Mouse (Mus musculus): ENCODE data around the gene Uxs1. TPM values are rescaled to one million over a fixed set of nuclear protein-coding genes. Genes with fewer than 3 reads are reported as not detected.

The Uxs1 gene
- polyA plus RNA-seq, 1 experiment from 2014 or later, result 20.2 TPM

DNA sequence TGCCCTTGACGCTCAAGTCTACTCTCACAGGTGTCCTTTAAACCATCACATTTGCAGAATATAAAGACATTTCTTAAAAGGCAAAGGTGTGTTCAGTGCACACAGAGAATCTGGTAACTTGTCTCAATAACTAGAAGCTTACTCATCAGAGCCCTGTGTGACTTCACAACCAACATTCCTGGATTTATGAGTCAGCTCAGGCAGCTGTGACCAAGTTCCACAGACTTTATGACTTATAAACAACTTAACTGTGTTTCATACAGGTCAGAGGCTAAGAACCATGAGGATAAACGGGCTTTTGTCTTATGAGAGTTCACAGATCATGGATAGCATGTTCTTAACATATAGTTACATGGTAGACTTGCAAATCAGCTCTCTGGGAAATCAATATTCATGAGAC lies 8.5 kb downstream of the Uxs1 start:
- ATAC-seq (ENCODE audit: low FRiP score, low TSS enrichment) (peak; percentile 71; the same call in 1 of the 2 replicates), DNase-seq (ENCODE audit: low spot score) (no peak)
- H3K4me1 ChIP-seq (replicated peaks; ENCODE audit: control insufficient read depth, insufficient read depth), result no peaks in the 10 kb centered on the region
- H3K9ac ChIP-seq (ENCODE audit: low read length), result no peak overlapping the region
- H3K27me3 ChIP-seq (ENCODE audit: control insufficient read depth, insufficient read depth, low read length), result no peaks in the 10 kb centered on the region
- no peak overlapping the region for H3K4me2 ChIP-seq (replicated peaks; ENCODE audit: low read depth)
- no peak overlapping the region for H3K27ac ChIP-seq (replicated peaks)
- H3K9me3 ChIP-seq (ENCODE audit: control insufficient read depth, low read length), result no peaks in the 10 kb centered on the region
- TF ChIP-seq EP300 (optimal IDR thresholded peaks at IDR 0.05) (no peak), CTCF (IDR thresholded peaks at IDR 0.05; ENCODE audit: low read depth) (no peak)
- no peak overlapping the region for H3K4me3 ChIP-seq (ENCODE audit: low read depth, low read length)
- WGBS, result 50% methylated on average over 2 of the region's 2 CpGs
- no peaks in the 10 kb centered on the region for H3K36me3 ChIP-seq (ENCODE audit: control insufficient read depth, insufficient read depth, low read length)

DNA sequence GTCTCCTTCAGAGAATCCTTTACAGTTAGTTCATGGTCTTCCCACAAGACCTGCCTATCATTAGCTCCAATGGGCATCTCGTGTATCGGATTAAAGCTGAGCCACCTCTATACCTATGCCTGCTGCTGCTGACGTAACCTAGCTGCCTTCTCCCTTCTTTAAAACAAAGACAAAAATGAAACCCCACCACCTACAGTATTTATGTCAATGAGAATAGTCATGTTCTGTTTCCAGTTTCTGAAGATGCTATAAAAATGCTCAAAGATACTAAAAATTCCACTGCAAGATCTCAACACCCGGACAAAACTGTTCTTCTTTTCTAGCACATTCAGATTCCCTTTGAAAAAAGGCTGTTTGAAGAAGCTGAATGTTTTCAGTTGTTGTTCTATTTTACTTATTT lies 9.2 kb downstream of the Uxs1 start:
- no peak for TF ChIP-seq EP300 (optimal IDR thresholded peaks at IDR 0.05)
- no peak for TF ChIP-seq CTCF (IDR thresholded peaks at IDR 0.05; ENCODE audit: low read depth)
- no peaks in the 10 kb centered on the region for H3K9me3 ChIP-seq (ENCODE audit: control insufficient read depth, low read length)
- no peaks in the 10 kb centered on the region for H3K27me3 ChIP-seq (ENCODE audit: control insufficient read depth, insufficient read depth, low read length)
- no peaks in the 10 kb centered on the region for H3K4me1 ChIP-seq (replicated peaks; ENCODE audit: control insufficient read depth, insufficient read depth)
- H3K4me3 ChIP-seq (ENCODE audit: low read depth, low read length), result no peak overlapping the region
- H3K36me3 ChIP-seq (ENCODE audit: control insufficient read depth, insufficient read depth, low read length), result no peaks in the 10 kb centered on the region
- DNase-seq (ENCODE audit: low spot score), result no peak
- H3K9ac ChIP-seq (ENCODE audit: low read length), result no peak overlapping the region
- H3K27ac ChIP-seq (replicated peaks), result no peak overlapping the region
- H3K4me2 ChIP-seq (replicated peaks; ENCODE audit: low read depth), result no peak overlapping the region
- no peak for ATAC-seq (ENCODE audit: low FRiP score, low TSS enrichment)
- WGBS, result 83% methylated on average over 4 of the region's 4 CpGs

DNA sequence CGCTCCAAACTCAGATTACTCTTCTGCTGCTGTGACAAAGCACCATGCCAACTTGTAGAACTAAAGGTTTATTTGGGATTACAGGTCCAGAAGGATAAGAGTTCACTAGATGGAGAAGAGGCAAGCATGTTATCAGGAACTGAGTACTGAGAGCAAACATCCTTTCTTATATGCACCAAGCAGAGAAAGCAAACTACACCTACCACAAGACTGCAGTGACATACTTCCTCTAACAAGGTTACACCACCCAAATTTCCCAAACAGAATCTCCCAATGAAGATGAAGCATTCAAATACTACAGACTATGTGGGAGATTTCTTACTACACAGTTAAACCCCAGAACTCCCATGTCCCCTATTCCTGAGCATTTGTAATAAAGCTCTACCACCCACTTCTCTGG lies 15.8 kb downstream of the Uxs1 start:
- no peaks in the 10 kb centered on the region for H3K4me1 ChIP-seq (replicated peaks; ENCODE audit: control insufficient read depth, insufficient read depth)
- no peak overlapping the region for H3K9ac ChIP-seq (ENCODE audit: low read length)
- H3K27me3 ChIP-seq (ENCODE audit: control insufficient read depth, insufficient read depth, low read length), result no peaks in the 10 kb centered on the region
- DNase-seq (ENCODE audit: low spot score) (no peak), ATAC-seq (ENCODE audit: low FRiP score, low TSS enrichment) (no peak)
- no peak for TF ChIP-seq CTCF (IDR thresholded peaks at IDR 0.05; ENCODE audit: low read depth)
- TF ChIP-seq EP300 (optimal IDR thresholded peaks at IDR 0.05), result no peak
- H3K36me3 ChIP-seq (ENCODE audit: control insufficient read depth, insufficient read depth, low read length), result no peaks in the 10 kb centered on the region
- no peak overlapping the region for H3K4me3 ChIP-seq (ENCODE audit: low read depth, low read length)
- H3K4me2 ChIP-seq (replicated peaks; ENCODE audit: low read depth), result no peak overlapping the region
- H3K9me3 ChIP-seq (ENCODE audit: control insufficient read depth, low read length), result no peaks in the 10 kb centered on the region
- no peak overlapping the region for H3K27ac ChIP-seq (replicated peaks)
- WGBS, result 81% methylated on average over 1 of the region's 1 CpGs

DNA sequence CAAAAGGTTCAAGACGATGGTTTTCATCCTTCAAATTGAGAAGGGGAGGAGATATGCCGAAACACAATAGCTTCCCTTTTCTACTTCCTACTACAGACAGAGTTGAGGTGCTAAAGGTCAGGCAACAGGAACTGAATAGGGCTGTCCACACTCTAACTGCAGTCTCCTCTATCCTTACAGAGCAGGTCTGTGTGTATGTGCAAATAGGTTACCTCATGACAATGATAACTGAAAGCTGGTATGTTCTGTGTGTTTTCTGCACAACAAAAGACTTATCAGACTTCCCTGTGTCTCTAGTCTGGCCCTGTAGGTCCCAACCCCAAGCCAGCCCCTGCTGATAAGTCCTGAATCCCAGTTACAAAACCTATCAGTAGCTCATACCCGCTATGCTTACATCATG lies 16.5 kb downstream of the Uxs1 start:
- ATAC-seq (ENCODE audit: low FRiP score, low TSS enrichment), result peak; percentile 49; the same call in 1 of the 2 replicates

DNA sequence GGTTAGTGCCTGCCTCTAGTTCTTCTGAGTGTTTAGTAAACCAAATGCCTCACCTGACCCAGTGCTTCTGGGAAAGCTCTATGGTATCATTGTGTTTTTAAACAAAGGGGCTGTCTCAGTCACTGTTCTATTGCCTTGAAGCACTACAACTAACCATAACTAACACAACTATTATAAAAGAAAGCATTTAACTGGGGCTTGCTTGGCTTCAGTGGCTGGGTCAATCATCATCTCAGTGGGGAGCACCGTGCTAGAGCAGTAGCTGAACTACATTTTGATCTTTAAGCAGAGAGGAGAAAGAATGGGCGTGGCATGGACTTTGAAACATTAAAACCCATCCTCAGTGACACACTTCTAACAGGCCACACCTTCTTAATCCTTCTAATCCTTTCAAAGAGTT lies 18.2 kb downstream of the Uxs1 start:
- DNase-seq (ENCODE audit: low spot score), result no peak
- no peak overlapping the region for H3K4me2 ChIP-seq (replicated peaks; ENCODE audit: low read depth)
- no peaks in the 10 kb centered on the region for H3K36me3 ChIP-seq (ENCODE audit: control insufficient read depth, insufficient read depth, low read length)
- no peaks in the 10 kb centered on the region for H3K9me3 ChIP-seq (ENCODE audit: control insufficient read depth, low read length)
- no peak overlapping the region for H3K27ac ChIP-seq (replicated peaks)
- H3K9ac ChIP-seq (ENCODE audit: low read length), result no peak overlapping the region
- no peak for ATAC-seq (ENCODE audit: low FRiP score, low TSS enrichment)
- no peak overlapping the region for H3K4me3 ChIP-seq (ENCODE audit: low read depth, low read length)
- no peaks in the 10 kb centered on the region for H3K27me3 ChIP-seq (ENCODE audit: control insufficient read depth, insufficient read depth, low read length)
- H3K4me1 ChIP-seq (replicated peaks; ENCODE audit: control insufficient read depth, insufficient read depth), result no peaks in the 10 kb centered on the region
- whole genome bisulfite sequencing, result 94% methylated on average over 2 of the region's 2 CpGs
- TF ChIP-seq EP300 (optimal IDR thresholded peaks at IDR 0.05) (no peak), CTCF (IDR thresholded peaks at IDR 0.05; ENCODE audit: low read depth) (no peak)

More for the DNA sequence above, 16.5 kb downstream of the Uxs1 start:
- no peak overlapping the region for H3K27ac ChIP-seq (replicated peaks)
- no peak for TF ChIP-seq CTCF (IDR thresholded peaks at IDR 0.05; ENCODE audit: low read depth)
- TF ChIP-seq EP300 (optimal IDR thresholded peaks at IDR 0.05), result no peak
- H3K9me3 ChIP-seq (ENCODE audit: control insufficient read depth, low read length), result no peaks in the 10 kb centered on the region
- no peak overlapping the region for H3K9ac ChIP-seq (ENCODE audit: low read length)
- H3K4me1 ChIP-seq (replicated peaks; ENCODE audit: control insufficient read depth, insufficient read depth), result no peaks in the 10 kb centered on the region
- H3K4me3 ChIP-seq (ENCODE audit: low read depth, low read length), result no peak overlapping the region
- no peaks in the 10 kb centered on the region for H3K27me3 ChIP-seq (ENCODE audit: control insufficient read depth, insufficient read depth, low read length)
- DNase-seq (ENCODE audit: low spot score), result no peak
- no peaks in the 10 kb centered on the region for H3K36me3 ChIP-seq (ENCODE audit: control insufficient read depth, insufficient read depth, low read length)
- H3K4me2 ChIP-seq (replicated peaks; ENCODE audit: low read depth), result no peak overlapping the region
- WGBS, result 85% methylated on average over 3 of the region's 3 CpGs

DNA sequence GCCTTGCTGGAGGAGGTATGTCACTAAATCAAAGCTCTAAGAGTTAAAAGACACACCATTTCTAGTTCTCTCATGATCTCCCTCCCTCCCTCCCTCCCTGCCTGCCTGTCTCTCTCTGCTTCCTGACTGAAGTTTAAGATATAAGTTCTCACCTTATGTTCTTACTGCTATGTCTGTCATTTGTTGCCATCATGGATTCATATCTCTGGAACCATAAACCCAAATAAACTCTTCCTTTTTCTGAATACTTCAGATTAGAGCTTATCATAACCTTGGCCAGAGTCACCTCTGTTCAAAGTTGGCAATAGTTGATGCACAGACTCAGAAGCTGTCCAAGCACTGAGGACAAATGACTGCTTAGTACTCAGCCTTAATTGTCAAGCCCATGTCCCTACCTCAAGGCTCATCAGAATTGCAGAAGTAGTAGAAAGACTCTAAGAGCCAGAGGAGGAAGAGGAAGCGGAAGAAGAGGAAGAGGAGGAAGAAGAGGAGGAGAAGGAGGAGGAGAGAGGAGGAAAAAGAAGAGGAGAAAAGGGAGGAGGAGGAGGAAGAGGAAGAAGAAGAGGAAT lies 23.6 kb downstream of the Uxs1 start:
- Histone ChIP-seq H3K4me3 (ENCODE audit: low read depth, low read length) (no peak overlapping the region), H3K9ac (ENCODE audit: low read length) (no peak overlapping the region), H3K4me2 (replicated peaks; ENCODE audit: low read depth) (no peak overlapping the region), H3K27ac (replicated peaks) (no peak overlapping the region), H3K36me3 (ENCODE audit: control insufficient read depth, insufficient read depth, low read length) (no peaks in the 10 kb centered on the region), H3K4me1 (replicated peaks; ENCODE audit: control insufficient read depth, insufficient read depth) (no peaks in the 10 kb centered on the region), H3K27me3 (ENCODE audit: control insufficient read depth, insufficient read depth, low read length) (no peaks in the 10 kb centered on the region), H3K9me3 (ENCODE audit: control insufficient read depth, low read length) (no peaks in the 10 kb centered on the region)
- no peak for DNase-seq (ENCODE audit: low spot score)
- no peak for ATAC-seq (ENCODE audit: low FRiP score, low TSS enrichment)
- TF ChIP-seq EP300 (optimal IDR thresholded peaks at IDR 0.05) (no peak), CTCF (IDR thresholded peaks at IDR 0.05; ENCODE audit: low read depth) (no peak)
- 100% methylated on average over 1 of the region's 1 CpGs for WGBS

All from stomach, postnatal 0 days (tissue).